Mouse (Mus musculus): ENCODE measurements at regions not wholly inside any gene's neighbourhood (a gene's known extent, or its start where the extent isn't known, plus 50 kb on each side); places are given as distances from the start of the nearest gene placed in this dataset.

DNA sequence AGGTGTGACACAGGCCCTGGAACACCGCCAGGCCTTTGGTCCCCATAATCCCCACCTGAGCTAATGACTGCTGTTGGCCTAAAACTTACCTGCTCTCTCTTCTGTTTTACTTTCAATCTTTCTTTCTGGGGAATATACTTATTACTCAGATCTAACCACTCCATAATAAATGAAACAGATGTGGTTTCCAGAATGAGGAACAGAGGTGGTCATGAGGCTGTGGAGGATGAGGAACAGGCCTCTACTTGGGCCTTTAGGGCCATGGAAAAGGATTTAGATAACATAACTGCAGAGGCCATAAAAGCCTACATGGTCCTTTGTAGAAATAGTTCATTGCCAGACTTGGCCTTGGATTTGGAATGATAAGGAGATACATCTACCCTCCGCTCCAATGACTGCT is 74.1 kb downstream of the B3gnt5 start:
- DNase-seq (ENCODE audit: low read depth) = no peak

- no peak for DNase-seq (ENCODE audit: low read depth)
These were observed 74.7 kb downstream of the B3gnt5 start for GRCm38 (mm10) chr16:19834750-19835149.

- DNase-seq (ENCODE audit: low read depth) = no peak
These were observed 79.8 kb downstream of the B3gnt5 start for GRCm38 (mm10) chr16:19839831-19840230.

- DNase-seq (ENCODE audit: low read depth) = no peak
These were observed 82.5 kb downstream of the B3gnt5 start for GRCm38 (mm10) chr16:19842346-19843025.

DNA sequence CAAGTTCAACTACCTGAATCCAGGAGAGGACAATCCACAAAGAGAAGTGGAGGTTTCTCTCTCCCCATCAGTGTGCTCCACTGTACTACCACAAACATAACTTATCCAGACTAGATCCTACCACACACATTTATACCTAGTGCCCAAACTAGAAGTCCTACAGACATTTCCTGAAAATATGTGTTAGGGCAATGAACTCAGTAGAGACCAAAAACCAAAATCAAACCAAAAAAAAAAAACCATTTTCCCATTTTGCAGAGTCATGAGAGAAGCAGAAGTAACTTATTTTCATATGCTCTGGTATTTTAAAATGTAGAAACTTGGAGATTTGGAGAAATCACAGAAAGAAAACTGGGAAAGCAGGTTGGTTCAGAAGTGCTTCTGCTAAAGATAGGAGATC is 83.7 kb downstream of the B3gnt5 start:
- DNase-seq (ENCODE audit: low read depth) = no peak

- DNase-seq (ENCODE audit: low read depth) = no peak
These were observed 88.4 kb downstream of the B3gnt5 start for GRCm38 (mm10) chr16:19848395-19848794.

- no peak for DNase-seq (ENCODE audit: low read depth)
These were observed 105.3 kb downstream of the B3gnt5 start for GRCm38 (mm10) chr16:19865306-19865705.

GRCm38 (mm10) chr16:19865931-19866330 is 105.9 kb downstream of the B3gnt5 start:
- DNase-seq (ENCODE audit: low read depth) = no peak

GRCm38 (mm10) chr16:19869425-19869824 is 109.4 kb downstream of the B3gnt5 start:
- DNase-seq (ENCODE audit: low read depth) = no peak

GRCm38 (mm10) chr16:19876861-19877554 is 105.8 kb downstream of the Klhl6 start:
- DNase-seq (ENCODE audit: low read depth) = no peak

GRCm38 (mm10) chr16:19882961-19883360 is 99.9 kb downstream of the Klhl6 start:
- DNase-seq (ENCODE audit: low read depth) = no peak

DNA sequence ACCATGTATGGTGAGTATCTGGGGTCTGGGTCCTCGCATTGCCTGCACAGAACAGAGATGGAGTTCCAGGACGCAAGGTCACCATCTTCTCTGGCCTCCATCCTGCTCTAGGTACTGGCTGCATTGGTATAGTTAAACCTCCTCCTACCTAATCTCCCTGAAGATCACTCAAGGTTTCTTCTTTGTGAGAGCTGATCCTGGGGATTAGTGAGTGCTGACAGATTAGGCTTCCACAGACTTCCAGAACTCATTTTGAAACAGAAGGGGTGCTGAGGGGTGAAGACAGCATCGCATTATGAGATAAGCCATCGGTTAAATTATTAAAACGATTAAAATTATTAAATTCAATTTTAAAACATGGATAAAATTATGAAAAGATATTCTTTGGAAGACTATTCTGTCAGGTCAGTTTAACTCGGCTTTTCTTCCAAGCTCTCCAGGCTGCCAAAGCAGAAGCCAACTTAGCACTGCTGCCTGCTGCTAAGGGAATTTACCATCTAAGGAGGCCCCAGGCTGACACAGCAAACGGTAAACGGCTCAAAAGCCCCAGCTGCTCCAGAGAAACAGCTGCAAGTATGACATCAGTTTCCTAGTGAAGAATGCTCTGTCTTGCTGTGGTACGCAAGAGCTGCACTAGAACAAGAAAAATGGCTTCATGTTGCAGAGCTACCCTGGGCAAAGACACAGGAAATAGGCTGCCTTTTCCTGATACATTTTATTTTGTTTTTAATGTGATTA is 98.9 kb downstream of the Klhl6 start:
- DNase-seq (ENCODE audit: low read depth) = peak; percentile 43

DNA sequence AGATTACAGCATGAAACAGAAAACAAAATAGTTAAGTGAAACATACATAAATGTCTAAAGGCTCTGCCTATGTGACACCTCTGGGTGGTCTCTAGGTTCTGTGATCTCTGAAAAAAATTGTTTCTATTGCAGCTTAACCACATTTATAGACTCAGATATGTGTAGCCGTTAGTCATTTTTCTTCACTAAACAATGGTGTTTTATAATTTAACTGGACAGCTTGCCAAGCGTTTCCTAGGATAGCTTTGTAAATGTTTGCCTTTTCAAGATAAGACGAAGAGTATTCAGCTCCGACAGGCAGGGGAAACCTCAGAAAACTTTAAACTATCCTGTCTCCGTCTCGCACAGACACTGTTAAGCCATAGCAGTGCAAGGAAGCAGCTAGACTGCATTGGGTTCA is 98.3 kb downstream of the Klhl6 start:
- no peak for DNase-seq (ENCODE audit: low read depth)

- DNase-seq (ENCODE audit: low read depth) = no peak
These were observed 96.2 kb downstream of the Klhl6 start for GRCm38 (mm10) chr16:19886596-19886995.

DNA sequence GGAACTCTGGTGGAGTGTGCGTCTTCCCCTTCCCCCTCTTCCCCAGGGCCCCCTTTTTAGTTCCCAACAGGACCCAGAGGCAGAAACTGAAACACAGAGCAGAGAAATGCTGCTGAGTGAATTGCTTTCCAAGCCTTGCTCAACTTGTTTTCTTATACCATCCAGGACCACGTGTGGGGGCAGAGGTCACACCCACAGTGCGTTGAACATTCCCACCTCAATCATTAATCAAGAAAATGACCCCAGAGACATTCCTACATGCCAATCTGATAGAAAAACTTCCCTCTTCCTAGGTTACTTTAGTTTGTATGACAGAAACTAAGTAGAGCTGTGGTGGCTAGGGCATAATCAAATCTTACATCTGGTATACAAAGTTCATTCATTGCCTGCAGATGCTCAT is 93.3 kb downstream of the Klhl6 start:
- DNase-seq (ENCODE audit: low read depth) = no peak

- DNase-seq (ENCODE audit: low read depth) = no peak
These were observed 91.4 kb downstream of the Klhl6 start for GRCm38 (mm10) chr16:19891441-19891840.

DNA sequence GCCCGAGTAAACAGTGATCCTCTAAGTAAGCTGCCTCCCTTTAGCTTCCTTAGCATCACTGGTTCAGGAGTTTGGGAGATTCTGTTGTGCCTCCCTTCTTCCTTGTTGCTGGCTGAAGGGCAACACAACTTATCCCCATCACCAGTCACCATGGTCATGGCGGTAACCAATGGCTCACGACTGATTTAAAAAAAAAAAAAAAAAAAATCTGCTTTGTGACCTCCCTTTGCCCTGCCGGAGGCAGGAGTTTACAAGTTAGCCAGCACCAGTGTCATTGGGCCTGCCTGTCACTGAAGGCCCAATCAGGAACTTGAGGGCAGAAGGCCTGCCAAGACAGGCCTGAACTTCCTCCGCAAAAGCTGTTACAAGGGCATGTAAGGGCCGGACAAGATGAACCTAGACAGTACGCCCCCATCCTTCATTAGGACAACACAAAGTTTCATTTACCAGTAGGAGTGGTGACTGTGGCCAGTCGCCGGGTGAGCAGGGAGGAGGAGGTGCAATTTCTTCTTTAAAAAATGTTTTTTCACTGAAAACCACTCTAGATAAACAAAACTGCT is 88.3 kb downstream of the Klhl6 start:
- DNase-seq (ENCODE audit: low read depth) = no peak
